Mouse (Mus musculus): ENCODE data around the gene Mpz. TPM values are rescaled to one million over a fixed set of nuclear protein-coding genes. Genes with fewer than 3 reads are reported as not detected.
A peak's percentile ranks its signal among the peaks of the same experiment; 100 is the strongest.

The Mpz gene
- polyA plus RNA-seq, 1 experiment: 3.5 TPM

- Histone ChIP-seq H3K4me1 (ENCODE audit: control insufficient read depth, insufficient read depth, low read length) (no peaks in the 10 kb centered on the region), H3K27me3 (replicated peaks; ENCODE audit: control insufficient read depth, insufficient read depth, low read length) (no peaks in the 10 kb centered on the region), H3K4me3 (ENCODE audit: insufficient read depth, low read depth, low read length) (no peak overlapping the region), H3K27ac (ENCODE audit: insufficient read depth, low read depth, low read length) (no peak overlapping the region), H3K36me3 (ENCODE audit: control insufficient read depth, insufficient read depth, low read length) (no peaks in the 10 kb centered on the region)
- TF ChIP-seq CTCF (conservative IDR thresholded peaks at IDR 0.05; ENCODE audit: insufficient read depth, insufficient read length, low read depth, low read length) (no peak), POLR2A (IDR thresholded peaks at IDR 0.05; ENCODE audit: low read depth, low read length) (no peak)
- WGBS: 64% methylated on average over 11 of the region's 11 CpGs
- DNase-seq: no peak
These were observed 53.1 kb downstream of the Mpz start for GRCm38 (mm10) chr1:171203471-171204248.

GRCm38 (mm10) chr1:171204249-171204644 is 53.7 kb downstream of the Mpz start:
- 35% methylated on average over 7 of the region's 7 CpGs for WGBS
- H3K4me3 ChIP-seq (ENCODE audit: insufficient read depth, low read depth, low read length): no peak overlapping the region
- no peaks in the 10 kb centered on the region for H3K27me3 ChIP-seq (replicated peaks; ENCODE audit: control insufficient read depth, insufficient read depth, low read length)
- TF ChIP-seq POLR2A (IDR thresholded peaks at IDR 0.05; ENCODE audit: low read depth, low read length) (no peak), CTCF (conservative IDR thresholded peaks at IDR 0.05; ENCODE audit: insufficient read depth, insufficient read length, low read depth, low read length) (no peak)
- peak; percentile 52 for DNase-seq
- no peaks in the 10 kb centered on the region for H3K36me3 ChIP-seq (ENCODE audit: control insufficient read depth, insufficient read depth, low read length)
- H3K4me1 ChIP-seq (ENCODE audit: control insufficient read depth, insufficient read depth, low read length): no peaks in the 10 kb centered on the region
- H3K27ac ChIP-seq (ENCODE audit: insufficient read depth, low read depth, low read length): no peak overlapping the region

- DNase-seq: no peak
- no peaks in the 10 kb centered on the region for H3K36me3 ChIP-seq (ENCODE audit: control insufficient read depth, insufficient read depth, low read length)
- H3K27me3 ChIP-seq (replicated peaks; ENCODE audit: control insufficient read depth, insufficient read depth, low read length): no peaks in the 10 kb centered on the region
- TF ChIP-seq CTCF (conservative IDR thresholded peaks at IDR 0.05; ENCODE audit: insufficient read depth, insufficient read length, low read depth, low read length) (no peak), POLR2A (IDR thresholded peaks at IDR 0.05; ENCODE audit: low read depth, low read length) (no peak)
- 74% methylated on average over 6 of the region's 6 CpGs for WGBS
- H3K4me1 ChIP-seq (ENCODE audit: control insufficient read depth, insufficient read depth, low read length): no peaks in the 10 kb centered on the region
- no peak overlapping the region for H3K27ac ChIP-seq (ENCODE audit: insufficient read depth, low read depth, low read length)
- H3K4me3 ChIP-seq (ENCODE audit: insufficient read depth, low read depth, low read length): no peak overlapping the region
These were observed 55.4 kb downstream of the Mpz start for GRCm38 (mm10) chr1:171205704-171206493.

GRCm38 (mm10) chr1:171209409-171209808 is 58.9 kb downstream of the Mpz start:
- Histone ChIP-seq H3K36me3 (ENCODE audit: control insufficient read depth, insufficient read depth, low read length) (no peaks in the 10 kb centered on the region), H3K4me1 (ENCODE audit: control insufficient read depth, insufficient read depth, low read length) (no peaks in the 10 kb centered on the region), H3K4me3 (ENCODE audit: insufficient read depth, low read depth, low read length) (no peak overlapping the region), H3K27ac (ENCODE audit: insufficient read depth, low read depth, low read length) (no peak overlapping the region), H3K27me3 (replicated peaks; ENCODE audit: control insufficient read depth, insufficient read depth, low read length) (no peaks in the 10 kb centered on the region)
- DNase-seq: no peak
- 30% methylated on average over 4 of the region's 4 CpGs for WGBS
- no peak for TF ChIP-seq POLR2A (IDR thresholded peaks at IDR 0.05; ENCODE audit: low read depth, low read length)
- no peak for TF ChIP-seq CTCF (conservative IDR thresholded peaks at IDR 0.05; ENCODE audit: insufficient read depth, insufficient read length, low read depth, low read length)

Other genes with a start within 250 kb of the Mpz start
- 0.31 and 0.54 TPM in 2 replicates for gene Fcrlb, start 237.8 kb upstream of the Mpz start, polyA plus RNA-seq (2012; rRNA removed)
- 0.71 and 6.4 TPM in 2 replicates for gene Fcrla, start 223.1 kb upstream of the Mpz start, polyA plus RNA-seq (2012; rRNA removed)
- 61.7 and 64.6 TPM in 2 replicates for gene Fcgr2b, start 174.2 kb upstream of the Mpz start, polyA plus RNA-seq (2012; rRNA removed)
- 3.3 and 3.7 TPM in 2 replicates for gene Fcgr4, start 131.8 kb upstream of the Mpz start, polyA plus RNA-seq (2012; rRNA removed)
- 4.8 and 6.4 TPM in 2 replicates for gene Fcgr3, start 85.8 kb upstream of the Mpz start, polyA plus RNA-seq (2012; rRNA removed)
- gene Cfap126, start 36.8 kb upstream of the Mpz start, polyA plus RNA-seq (2012; rRNA removed): 15.6 and 16.7 TPM in 2 replicates
- gene Sdhc, start 108 bp upstream of the Mpz start, polyA plus RNA-seq (2012; rRNA removed): 814 and 951 TPM in 2 replicates
- gene Pcp4l1, start 45.6 kb downstream of the Mpz start, polyA plus RNA-seq (2012; rRNA removed): 11.2 and 12.8 TPM in 2 replicates
- gene Nr1i3, start 63.3 kb downstream of the Mpz start, polyA plus RNA-seq (2012; rRNA removed): 0.48 and 0.67 TPM in 2 replicates
- gene Tomm40l, start 71.8 kb downstream of the Mpz start, polyA plus RNA-seq (2012; rRNA removed): 46.4 and 51.8 TPM in 2 replicates
- 19.8 and 20.8 TPM in 2 replicates for gene Apoa2, start 74.3 kb downstream of the Mpz start, polyA plus RNA-seq (2012; rRNA removed)
- 35.8 and 46.8 TPM in 2 replicates for gene Fcer1g, start 83.7 kb downstream of the Mpz start, polyA plus RNA-seq (2012; rRNA removed)
- gene Adamts4, start 99.7 kb downstream of the Mpz start, polyA plus RNA-seq (2012; rRNA removed): 1.2 and 1.5 TPM in 2 replicates
- 374 and 559 TPM in 2 replicates for gene Ndufs2, start 100.7 kb downstream of the Mpz start, polyA plus RNA-seq (2012; rRNA removed)
- 58.9 and 67.7 TPM in 2 replicates for gene B4galt3, start 119.6 kb downstream of the Mpz start, polyA plus RNA-seq (2012; rRNA removed)
- 51.5 and 63.2 TPM in 2 replicates for gene Ppox, start 130.5 kb downstream of the Mpz start, polyA plus RNA-seq (2012; rRNA removed)
- gene Usp21, start 137.3 kb downstream of the Mpz start, polyA plus RNA-seq (2012; rRNA removed): 47.8 and 53.4 TPM in 2 replicates
- 43.1 and 59.5 TPM in 2 replicates for gene Ufc1, start 144.3 kb downstream of the Mpz start, polyA plus RNA-seq (2012; rRNA removed)
- 46.7 and 48.6 TPM in 2 replicates for gene Dedd, start 178.4 kb downstream of the Mpz start, polyA plus RNA-seq (2012; rRNA removed)
- gene Nit1, start 194.9 kb downstream of the Mpz start, polyA plus RNA-seq (2012; rRNA removed): 207 and 209 TPM in 2 replicates
- 17.1 and 37.0 TPM in 2 replicates for gene Pfdn2, start 195.0 kb downstream of the Mpz start, polyA plus RNA-seq (2012; rRNA removed)
- gene Klhdc9, start 210.1 kb downstream of the Mpz start, polyA plus RNA-seq (2012; rRNA removed): 6.9 and 7.1 TPM in 2 replicates
- gene Nectin4, start 219.4 kb downstream of the Mpz start, polyA plus RNA-seq (2012; rRNA removed): 2.3 TPM in 2 replicates
- gene Arhgap30, start 238.2 kb downstream of the Mpz start, polyA plus RNA-seq (2012; rRNA removed): 1.6 and 4.8 TPM in 2 replicates

All from kidney, adult 2 months (tissue).